Comparison of ENCODE assay signal across 8 mouse cellular contexts in the genomic region with DNA sequence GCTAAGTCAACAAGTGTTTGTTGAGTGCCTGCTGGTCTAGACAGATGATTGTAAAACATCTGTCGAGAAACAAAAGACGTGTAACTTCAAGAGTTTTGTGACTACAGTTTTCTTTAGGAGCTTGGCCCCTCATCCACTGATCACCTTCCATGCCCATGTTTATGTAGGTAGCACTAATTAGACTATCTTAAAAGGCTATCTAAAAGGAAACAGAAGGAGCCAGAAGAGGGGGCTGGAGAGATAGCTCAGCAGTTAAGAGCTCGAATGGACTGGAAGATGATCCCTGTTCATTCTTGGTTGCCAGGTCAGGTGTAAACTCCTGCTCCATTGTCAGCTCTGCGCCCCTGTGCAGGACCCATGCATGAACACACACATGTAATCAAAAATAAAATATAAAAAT. TPM values are rescaled to one million over a fixed set of nuclear protein-coding genes. Genes with fewer than 3 reads are reported as not detected.
DNase-seq lines count a peak whose midpoint lies in the region; ATAC-seq and TF ChIP-seq lines count a peak whose summit lies in the region.

No protein-coding gene starts in this region.

- H3K36me3 ChIP-seq in kidney, embryonic 14.5 days (ENCODE audit: control insufficient read depth, insufficient read depth, low read length): peaks cover 20% of the 10 kb centered on the region
- peaks cover 16% of the 10 kb centered on the region for H3K36me3 ChIP-seq in hindbrain, embryonic 16.5 days (ENCODE audit: control insufficient read depth, insufficient read depth, low read length)
- peaks cover 11% of the 10 kb centered on the region for H3K36me3 ChIP-seq in myocyte (ENCODE audit: control insufficient read depth, insufficient read depth)

- no peaks in the 10 kb centered on the region for H3K27me3 ChIP-seq in kidney, embryonic 14.5 days (ENCODE audit: control insufficient read depth, insufficient read depth, low read length)
- no peaks in the 10 kb centered on the region for H3K27me3 ChIP-seq in hindbrain, embryonic 16.5 days (replicated peaks; ENCODE audit: control insufficient read depth, insufficient read depth, low read length)
- no peaks in the 10 kb centered on the region for H3K27me3 ChIP-seq in myocyte (ENCODE audit: control insufficient read depth, insufficient read depth, insufficient read length)

- H3K4me2 ChIP-seq in kidney, embryonic 14.5 days (replicated peaks; ENCODE audit: low read depth, low read length): peak overlapping the region; percentile 78
- peak overlapping the region; percentile 86 for H3K4me2 ChIP-seq in hindbrain, embryonic 16.5 days (ENCODE audit: low read length)
- H3K4me2 ChIP-seq in myocyte (ENCODE audit: low read depth): peak overlapping the region; percentile 95

- H3ac ChIP-seq in myocyte (ENCODE audit: control insufficient read depth, insufficient read length): no peak overlapping the region

- H3K4me3 ChIP-seq in kidney, embryonic 14.5 days (ENCODE audit: low read length): peak overlapping the region; percentile 81; the same call in 1 of the 2 replicates
- peak overlapping the region; percentile 78; the same call in 1 of the 2 replicates for H3K4me3 ChIP-seq in brown adipose tissue, adult 24 weeks (ENCODE audit: insufficient read depth, low read depth, low read length)
- peak overlapping the region; percentile 66; the same call in 1 of the 2 replicates for H3K4me3 ChIP-seq in hindbrain, embryonic 16.5 days (ENCODE audit: low read length)
- H3K4me3 ChIP-seq in myocyte: peak overlapping the region; percentile 67

- no peak for DNase-seq in kidney, adult 9 months
- DNase-seq in gastrocnemius, adult 18-20 months (ENCODE audit: low spot score): no peak

- 33% methylated on average over 4 of the region's 4 CpGs for WGBS in kidney, embryonic 14.5 days
- 54% methylated on average over 4 of the region's 4 CpGs for WGBS in hindbrain, embryonic 16.5 days

- peaks cover 20% of the 10 kb centered on the region for H3K79me2 ChIP-seq in myocyte (ENCODE audit: control insufficient read depth, insufficient read depth)

- TF ChIP-seq POLR2A in myocyte (IDR thresholded peaks at IDR 0.05; ENCODE audit: insufficient read length, low read depth): no peak

- no peak overlapping the region for H3K27ac ChIP-seq in kidney, embryonic 14.5 days (ENCODE audit: low read depth, low read length)
- H3K27ac ChIP-seq in brown adipose tissue, adult 24 weeks (replicated peaks; ENCODE audit: low read depth, low read length): peak overlapping the region; percentile 86; the same call in 1 of the 2 replicates
- H3K27ac ChIP-seq in hindbrain, embryonic 16.5 days (ENCODE audit: low read depth, low read length): no peak overlapping the region

- peak overlapping the region; percentile 86; the same call in 1 of the 2 replicates for H3K9ac ChIP-seq in kidney, embryonic 14.5 days (ENCODE audit: low read depth, low read length)
- no peak overlapping the region for H3K9ac ChIP-seq in hindbrain, embryonic 16.5 days (ENCODE audit: low read depth, low read length)

- ATAC-seq in kidney, embryonic 14.5 days (ENCODE audit: low FRiP score, low TSS enrichment): no peak
- no peak for ATAC-seq in hindbrain, embryonic 16.5 days
- ATAC-seq in inflammation-experienced regulatory T-cells, adult 6 months: no peak
- no peak for ATAC-seq in megakaryocyte progenitor cell, adult 5-6 weeks (replicated peaks; ENCODE audit: poor library complexity)

- no peaks in the 10 kb centered on the region for H3K9me3 ChIP-seq in kidney, embryonic 14.5 days (ENCODE audit: control insufficient read depth, low read length)
- no peaks in the 10 kb centered on the region for H3K9me3 ChIP-seq in hindbrain, embryonic 16.5 days (ENCODE audit: control insufficient read depth, low read length)

- peaks cover 9% of the 10 kb centered on the region; the same call in 1 of the 2 replicates for H3K4me1 ChIP-seq in kidney, embryonic 14.5 days (ENCODE audit: control insufficient read depth, insufficient read depth, low read length)
- peaks cover 7% of the 10 kb centered on the region; the same call in 1 of the 2 replicates for H3K4me1 ChIP-seq in brown adipose tissue, adult 24 weeks (ENCODE audit: control insufficient read depth, insufficient read depth, insufficient read length, low read length)
- peaks cover 14% of the 10 kb centered on the region for H3K4me1 ChIP-seq in hindbrain, embryonic 16.5 days (ENCODE audit: control insufficient read depth, insufficient read depth, low read depth, low read length)

TF ChIP-seq in myocyte, 11 proteins besides CTCF, POLR2A, EP300 and RAD21:
- TF ChIP-seq TCF3 (IDR thresholded peaks at IDR 0.05; ENCODE audit: insufficient read length, low read depth) (no peak), MYOG (IDR thresholded peaks at IDR 0.05; ENCODE audit: control insufficient read depth in 1 of 3, insufficient read depth in 1 of 3, insufficient read length in 2 of 3, low read depth in 2 of 3) (no peak), USF1 (IDR thresholded peaks at IDR 0.05; ENCODE audit: low read depth) (no peak), SRF (IDR thresholded peaks at IDR 0.05; ENCODE audit: control insufficient read depth, insufficient read length, low read depth) (no peak), TCF12 (IDR thresholded peaks at IDR 0.05; ENCODE audit: insufficient read depth, poor library complexity, severe bottlenecking) (no peak), CEBPB (IDR thresholded peaks at IDR 0.05; ENCODE audit: insufficient read depth, poor library complexity, severe bottlenecking) (no peak), E2F4 (IDR thresholded peaks at IDR 0.05; ENCODE audit: insufficient read depth) (no peak), REST (IDR thresholded peaks at IDR 0.05; ENCODE audit: insufficient read depth, insufficient read length) (no peak), MYOD1 (IDR thresholded peaks at IDR 0.05; ENCODE audit: control insufficient read depth in 1 of 3, insufficient read length in 2 of 3, low read depth in 2 of 3) (no peak), MAX (IDR thresholded peaks at IDR 0.05; ENCODE audit: low read depth) (no peak), POLR2AphosphoS2 (IDR thresholded peaks at IDR 0.05; ENCODE audit: insufficient read length, low read depth) (no peak)
TF ChIP-seq in myocyte: peak in this region for 0.

RNA-seq across cellular contexts. Expression of a gene that starts 2.0 kb away (rescaled TPM):
- 57.5 and 58.1 TPM in 2 replicates for polyA plus RNA-seq in kidney, embryonic 14.5 days (2014; fragmentation: Nextera tagmentation; extraction: Ambion mirVana)
- 57.0 and 62.7 TPM in 2 replicates for polyA plus RNA-seq in brown adipose tissue, adult 24 weeks (2012; ENCODE audit: insufficient read depth, insufficient read length, missing spikeins)
- polyA plus RNA-seq in hindbrain, embryonic 16.5 days (2015; fragmentation: Nextera tagmentation; extraction: Ambion mirVana): 68.4 and 71.7 TPM in 2 replicates
- 77.8 TPM for polyA plus RNA-seq in myocyte (2012; fragmentation: generic; extraction: Trizol)
- 10 to 100 TPM; 14.9 to 17.8 (median 16.2) TPM for polyA plus RNA-seq in inflammation-experienced regulatory T-cells, adult 6 months (2017; shearing (Covaris generic))
- 26.1 and 27.6 TPM in 2 replicates for total RNA-seq in megakaryocyte progenitor cell, adult 5-6 weeks (2015)
- total RNA-seq in megakaryocyte progenitor cell, adult 5-6 weeks (2017): 54.8 and 64.6 TPM in 2 replicates
- 10 to 100 TPM; 66.3 to 68.5 TPM for total RNA-seq in gastrocnemius, adult 18-20 months (2021)

RNA-seq across cellular contexts. Expression of a gene that starts 26.4 kb away (rescaled TPM):
- 7.3 and 7.9 TPM in 2 replicates for polyA plus RNA-seq in kidney, embryonic 14.5 days (2014; fragmentation: Nextera tagmentation; extraction: Ambion mirVana)
- 34.8 and 39.7 TPM in 2 replicates for polyA plus RNA-seq in brown adipose tissue, adult 24 weeks (2012; ENCODE audit: insufficient read depth, insufficient read length, missing spikeins)
- polyA plus RNA-seq in hindbrain, embryonic 16.5 days (2015; fragmentation: Nextera tagmentation; extraction: Ambion mirVana): 2.9 and 3.1 TPM in 2 replicates
- 6.5 TPM for polyA plus RNA-seq in myocyte (2012; fragmentation: generic; extraction: Trizol)
- polyA plus RNA-seq in inflammation-experienced regulatory T-cells, adult 6 months (2017; shearing (Covaris generic)): 1 to 10 TPM; 3.5 to 4.9 (median 3.8) TPM
- 76.9 and 81.8 TPM in 2 replicates for total RNA-seq in megakaryocyte progenitor cell, adult 5-6 weeks (2015)
- 90.0 and 93.6 TPM in 2 replicates for total RNA-seq in megakaryocyte progenitor cell, adult 5-6 weeks (2017)
- 1 to 10 TPM; 7.5 to 9.4 TPM for total RNA-seq in gastrocnemius, adult 18-20 months (2021)

RNA-seq across cellular contexts. Expression of a gene that starts 29.3 kb away (rescaled TPM):
- not detected in 2 replicates for polyA plus RNA-seq in kidney, embryonic 14.5 days (2014; fragmentation: Nextera tagmentation; extraction: Ambion mirVana)
- polyA plus RNA-seq in brown adipose tissue, adult 24 weeks (2012; ENCODE audit: insufficient read depth, insufficient read length, missing spikeins): not detected in 2 replicates
- polyA plus RNA-seq in hindbrain, embryonic 16.5 days (2015; fragmentation: Nextera tagmentation; extraction: Ambion mirVana): 0.44 TPM in 1 of 2 replicates, not detected in the other
- polyA plus RNA-seq in myocyte (2012; fragmentation: generic; extraction: Trizol): not detected
- polyA plus RNA-seq in inflammation-experienced regulatory T-cells, adult 6 months (2017; shearing (Covaris generic)): not detected
- total RNA-seq in megakaryocyte progenitor cell, adult 5-6 weeks (2015): not detected in 2 replicates
- total RNA-seq in megakaryocyte progenitor cell, adult 5-6 weeks (2017): not detected in 2 replicates
- total RNA-seq in gastrocnemius, adult 18-20 months (2021): not detected
